Comparison of ENCODE assay signal across 8 mouse cellular contexts in genomic region chr2:56119368-56119767, GRCm38 (mm10).
DNase-seq lines count a peak whose midpoint lies in the region; ATAC-seq lines count a peak whose summit lies in the region.

No protein-coding gene starts in this region.

- WGBS in forebrain, embryonic 14.5 days, result 19% methylated on average over 6 of the region's 6 CpGs
- 18% methylated on average over 6 of the region's 6 CpGs for WGBS in midbrain, embryonic 15.5 days

- H3K4me2 ChIP-seq in forebrain, embryonic 14.5 days (ENCODE audit: low read length), result no peak overlapping the region
- peak overlapping the region; percentile 11; the same call in 1 of the 2 replicates for H3K4me2 ChIP-seq in midbrain, embryonic 15.5 days

- H3K4me1 ChIP-seq in forebrain, embryonic 14.5 days (ENCODE audit: control insufficient read depth, insufficient read depth, low read length), result no peaks in the 10 kb centered on the region
- no peaks in the 10 kb centered on the region for H3K4me1 ChIP-seq in midbrain, embryonic 15.5 days

- no peaks in the 10 kb centered on the region for H3K36me3 ChIP-seq in forebrain, embryonic 14.5 days (ENCODE audit: control insufficient read depth, insufficient read depth, low read length)
- H3K36me3 ChIP-seq in midbrain, embryonic 15.5 days (replicated peaks), result no peaks in the 10 kb centered on the region

- H3K9ac ChIP-seq in forebrain, embryonic 14.5 days (ENCODE audit: low read length), result no peak overlapping the region
- no peak overlapping the region for H3K9ac ChIP-seq in midbrain, embryonic 15.5 days

- no peak overlapping the region for H3K4me3 ChIP-seq in forebrain, embryonic 14.5 days (ENCODE audit: low read depth, low read length)
- H3K4me3 ChIP-seq in midbrain, embryonic 15.5 days, result no peak overlapping the region

- no peaks in the 10 kb centered on the region for H3K9me3 ChIP-seq in forebrain, embryonic 14.5 days (replicated peaks; ENCODE audit: control insufficient read depth, low read length)
- H3K9me3 ChIP-seq in midbrain, embryonic 15.5 days, result no peaks in the 10 kb centered on the region

- H3K27me3 ChIP-seq in forebrain, embryonic 14.5 days (replicated peaks; ENCODE audit: control insufficient read depth, insufficient read depth, low read length), result no peaks in the 10 kb centered on the region
- H3K27me3 ChIP-seq in midbrain, embryonic 15.5 days (replicated peaks), result 0 out of 2 replicates have a peak, but pooled peaks cover 4% of the 10 kb centered on the region

- no peak overlapping the region for H3K27ac ChIP-seq in forebrain, embryonic 14.5 days (ENCODE audit: low read depth, low read length)
- H3K27ac ChIP-seq in midbrain, embryonic 15.5 days, result no peak overlapping the region

- ATAC-seq in frontal cortex, adult (ENCODE audit: low TSS enrichment), result peak; percentile 72
- peak; percentile 67 for ATAC-seq in forebrain, embryonic 14.5 days
- peak; percentile 82 for ATAC-seq in midbrain, embryonic 15.5 days (replicated peaks)

- DNase-seq in frontal cortex, postnatal 25 days (ENCODE audit: low spot score in 2 of 2), result no peak
- peak; percentile 7 for DNase-seq in right cerebral cortex, adult 18-20 months
- DNase-seq in right cerebral cortex, postnatal 4 days, result no peak
- peak; percentile 88 for DNase-seq in forebrain, embryonic 14.5 days (ENCODE audit: low spot score)
- DNase-seq in testis, postnatal 14 days (ENCODE audit: low spot score), result no peak
- DNase-seq in urinary bladder, adult 18-20 months (ENCODE audit: low spot score in 2 of 2), result no peak

Comparison
In these comparisons a context has a peak if more than half of its experiments do, and no peak if none do; other contexts are left out.
1. DNase-seq: peak in right cerebral cortex, adult 18-20 months (single experiment) and forebrain, embryonic 14.5 days (single experiment); none in frontal cortex, postnatal 25 days (0 of 2), right cerebral cortex, postnatal 4 days (single experiment), testis, postnatal 14 days (single experiment) and urinary bladder, adult 18-20 months (0 of 2).
2. Peak in every context shown above with its lines, with median percentiles within 50 percentile points of each other: ATAC-seq.